Mouse (Mus musculus) CD4-positive naive resting alpha-beta T cell, adult 57 days (primary cell): ENCODE data around the gene Cops2. TPM values are rescaled to one million over a fixed set of nuclear protein-coding genes. Genes with fewer than 3 reads are reported as not detected.

Experiments used
- total RNA-seq: library from RNA; stranded (reverse); gene quantifications from one replicate; pipeline ENCODE4 v1.2.4, GENCODE M21; 2023

The Cops2 gene
- 63.3 TPM for total RNA-seq

GRCm38 (mm10) chr2:125858521-125859280 is at the start of gene Cops2, which contains the start of gene Galk2:
Cops2 (minus strand) TSS chr2:125859139.
Galk2 (plus strand) TSS chr2:125859109.

GRCm38 (mm10) chr2:125782719-125783109 is 76.2 kb downstream of the Cops2 start, which contains the start of gene Secisbp2l:
Secisbp2l (minus strand) TSS chr2:125782870.

Other genes with a start within 250 kb of the Cops2 start
- 19.6 TPM for gene Cep152, start 234.0 kb downstream of the Cops2 start, total RNA-seq
- 34.5 TPM for gene Eid1, start 186.0 kb downstream of the Cops2 start, total RNA-seq
- gene Shc4, start 135.0 kb downstream of the Cops2 start, total RNA-seq: 0.35 TPM
- gene Secisbp2l, start 76.3 kb downstream of the Cops2 start, total RNA-seq: 44.0 TPM
- gene Galk2, start within 50 bp of the Cops2 start, total RNA-seq: 30.8 TPM
- not detected for gene Fgf7, start 175.5 kb upstream of the Cops2 start, total RNA-seq